Mouse (Mus musculus) CH12.LX (cell line): ENCODE results near the gene Kif26a.

Experiments
- POLR2A ChIP-seq: IDR thresholded peaks from 2 replicates; pipeline ENCODE4 v1.6.1; 2011; ENCODE audit warnings: low read depth, mild to moderate bottlenecking, improper control_type of control experiment, low read length
- ZC3H11A ChIP-seq: IDR thresholded peaks from 2 replicates; pipeline ENCODE4 v1.6.1; 2012; ENCODE audit warnings: low read depth, mild to moderate bottlenecking, inconsistent platforms, low read length, improper control_type of control experiment

DNA sequence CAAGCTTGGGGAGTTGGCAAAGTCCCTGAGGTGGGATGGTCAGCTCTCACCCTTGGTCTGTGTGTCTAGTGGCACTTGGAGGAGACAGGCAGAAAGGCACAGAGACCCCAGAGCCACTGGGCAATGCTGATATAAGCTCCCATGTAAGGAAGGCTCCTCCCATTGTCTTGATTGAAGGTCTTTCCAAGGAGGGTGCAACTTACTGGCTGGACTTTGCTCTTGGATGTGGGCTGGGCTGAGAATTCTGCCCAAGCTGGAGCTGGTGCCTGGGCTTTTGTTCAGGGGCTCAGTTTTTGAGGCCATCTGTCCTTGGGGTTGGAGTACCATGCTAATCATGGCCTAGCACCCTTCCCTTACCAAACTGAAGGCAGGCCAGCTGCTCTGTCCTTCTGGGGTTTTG lies 12.8 kb downstream of the Kif26a start:
- TF ChIP-seq POLR2A (no peak), ZC3H11A (no peak)
